Mouse (Mus musculus) midbrain, embryonic 13.5 days (tissue): ENCODE data around the gene Gga3. TPM values are rescaled to one million over a fixed set of nuclear protein-coding genes. Genes with fewer than 3 reads are reported as not detected.

Source experiments
- ATAC-seq: fragments of 200-750 bp; cut with Nextera tagmentation; 2 replicates; pipeline ENCODE4 v1.8.0; 2017; ENCODE audit warnings: mild to moderate bottlenecking, moderate TSS enrichment, moderate library complexity
- H3K27ac ChIP-seq: fragments of 300-500 bp; sonication (generic); 2 replicates; pipeline ENCODE4 v1.5.1; 2015; ENCODE audit warnings: inconsistent platforms, mild to moderate bottlenecking, moderate library complexity
- H3K27me3 ChIP-seq: fragments of 300-500 bp; sonication (generic); 2 replicates; pipeline ENCODE4 v1.6.1; 2015; ENCODE audit warnings: mild to moderate bottlenecking, inconsistent platforms
- H3K36me3 ChIP-seq: fragments of 300-500 bp; sonication (generic); 2 replicates; pipeline ENCODE4 v1.6.1; 2015; ENCODE audit warnings: mild to moderate bottlenecking, inconsistent platforms
- H3K4me1 ChIP-seq: fragments of 300-500 bp; sonication (generic); replicated peaks from 2 replicates; pipeline ENCODE4 v1.6.1; 2015; ENCODE audit warnings: inconsistent platforms
- H3K4me2 ChIP-seq: fragments of 300-500 bp; sonication (generic); replicated peaks from 2 replicates; pipeline ENCODE4 v1.6.1; 2015; ENCODE audit warnings: moderate library complexity, mild to moderate bottlenecking, inconsistent platforms
- H3K4me3 ChIP-seq: fragments of 300-500 bp; sonication (generic); replicated peaks from 2 replicates; pipeline ENCODE4 v1.5.1; 2015; ENCODE audit warnings: mild to moderate bottlenecking, inconsistent platforms
- H3K9ac ChIP-seq: fragments of 300-500 bp; sonication (generic); replicated peaks from 2 replicates; pipeline ENCODE4 v1.6.1; 2015; ENCODE audit warnings: mild to moderate bottlenecking, inconsistent platforms
- H3K9me3 ChIP-seq: fragments of 300-500 bp; sonication (generic); 2 replicates; pipeline ENCODE4 v1.6.1; 2016; ENCODE audit warnings: mild to moderate bottlenecking, inconsistent platforms
- WGBS: fragments of 180-500 bp; shearing (Covaris S2); methylation state at CpG from one replicate; pipeline ENCODE4 v1.1.7; 2015; 5-methylcytosine and 5-hydroxymethylcytosine counted together
- polyA plus RNA-seq: library from polyadenylated mRNA; unstranded; fragments of >200 nt; fragmentation: Nextera tagmentation; extraction: Ambion mirVana; gene quantifications from 2 replicates; pipeline ENCODE4 v1.2.1, GENCODE M21; 2015

Gene Gga3
- polyA plus RNA-seq, 1 experiment from 2014 or later, result 38.1 TPM

GRCm38 (mm10) chr11:115616371-115616770 lies 12.5 kb upstream of the Gga3 start:
- Histone ChIP-seq H3K36me3 (peaks cover 48% of the 10 kb centered on the region), H3K27ac (no peak overlapping the region), H3K27me3 (peaks cover 18% of the 10 kb centered on the region)

GRCm38 (mm10) chr11:115615875-115616274 lies 12.0 kb upstream of the Gga3 start:
- 93% methylated on average over 6 of the region's 6 CpGs for WGBS
- Histone ChIP-seq H3K27me3 (peaks cover 21% of the 10 kb centered on the region), H3K36me3 (peaks cover 44% of the 10 kb centered on the region), H3K4me3 (no peak overlapping the region), H3K9ac (0 out of 2 replicates have a peak overlapping the region, but pooled peaks have one; percentile 11), H3K4me2 (no peak overlapping the region), H3K4me1 (peaks cover 19% of the 10 kb centered on the region), H3K9me3 (no peaks in the 10 kb centered on the region), H3K27ac (no peak overlapping the region)
- no peak for ATAC-seq

More at GRCm38 (mm10) chr11:115616371-115616770, 12.5 kb upstream of the Gga3 start:
- Histone ChIP-seq H3K4me3 (no peak overlapping the region), H3K9me3 (no peaks in the 10 kb centered on the region), H3K4me1 (peaks cover 19% of the 10 kb centered on the region), H3K4me2 (no peak overlapping the region), H3K9ac (no peak overlapping the region)
- no peak for ATAC-seq
- WGBS, result 95% methylated on average over 7 of the region's 7 CpGs

- H3K27ac ChIP-seq, result no peak overlapping the region
- no peak overlapping the region for H3K4me2 ChIP-seq
- H3K9me3 ChIP-seq, result no peaks in the 10 kb centered on the region
- H3K4me1 ChIP-seq, result peaks cover 19% of the 10 kb centered on the region
- peaks cover 21% of the 10 kb centered on the region for H3K27me3 ChIP-seq
- no peak for ATAC-seq
- 87% methylated on average over 15 of the region's 15 CpGs for WGBS
- H3K9ac ChIP-seq, result 0 out of 2 replicates have a peak overlapping the region, but pooled peaks have one; percentile 11
- H3K4me3 ChIP-seq, result no peak overlapping the region
- H3K36me3 ChIP-seq, result peaks cover 38% of the 10 kb centered on the region
Measured at GRCm38 (mm10) chr11:115615108-115615825, 11.4 kb upstream of the Gga3 start.

GRCm38 (mm10) chr11:115614346-115615107 lies 10.7 kb upstream of the Gga3 start:
- ATAC-seq, result no peak
- Histone ChIP-seq H3K4me3 (no peak overlapping the region), H3K9ac (0 out of 2 replicates have a peak overlapping the region, but pooled peaks have one; percentile 20), H3K4me2 (no peak overlapping the region), H3K27ac (no peak overlapping the region), H3K27me3 (peaks cover 21% of the 10 kb centered on the region), H3K9me3 (no peaks in the 10 kb centered on the region), H3K4me1 (peaks cover 19% of the 10 kb centered on the region), H3K36me3 (peaks cover 31% of the 10 kb centered on the region)
- 82% methylated on average over 10 of the region's 10 CpGs for WGBS

- ATAC-seq, result no peak
- WGBS, result under 1% methylated on average over 16 of the region's 16 CpGs
Measured at GRCm38 (mm10) chr11:115613138-115613945, 9.5 kb upstream of the Gga3 start.

GRCm38 (mm10) chr11:115612410-115613137 lies 8.7 kb upstream of the Gga3 start, which contains the start of gene Mif4gd:
TSS of gene Mif4gd (minus strand) at chr11:115612969.
- H3K4me3 ChIP-seq, result peak within 1 kb of the TSS; percentile 58
- under 1% methylated on average over 70 of the region's 80 CpGs for WGBS
- H3K36me3 ChIP-seq, result peaks cover 46% of the 10 kb centered on the region
- peak within 1 kb of the TSS; percentile 86 for H3K4me2 ChIP-seq
- peaks cover 19% of the 10 kb centered on the region for H3K4me1 ChIP-seq
- H3K27ac ChIP-seq, result peak within 1 kb of the TSS; percentile 79
- peaks cover 21% of the 10 kb centered on the region for H3K27me3 ChIP-seq
- H3K9me3 ChIP-seq, result no peaks in the 10 kb centered on the region
- peak; percentile 88 for ATAC-seq
- H3K9ac ChIP-seq, result peak within 1 kb of the TSS; percentile 78

More at GRCm38 (mm10) chr11:115613138-115613945, 9.5 kb upstream of the Gga3 start:
- Histone ChIP-seq H3K27me3 (peaks cover 21% of the 10 kb centered on the region), H3K27ac (peak overlapping the region; percentile 79; the same call in 1 of the 2 replicates), H3K4me2 (peak overlapping the region; percentile 86), H3K9me3 (no peaks in the 10 kb centered on the region), H3K4me1 (peaks cover 19% of the 10 kb centered on the region), H3K4me3 (peak overlapping the region; percentile 58), H3K36me3 (peaks cover 43% of the 10 kb centered on the region), H3K9ac (peak overlapping the region; percentile 78)

GRCm38 (mm10) chr11:115612059-115612409 lies 8.2 kb upstream of the Gga3 start:
- no peaks in the 10 kb centered on the region for H3K9me3 ChIP-seq
- peak overlapping the region; percentile 52 for H3K27ac ChIP-seq
- no peak for ATAC-seq
- H3K27me3 ChIP-seq, result peaks cover 21% of the 10 kb centered on the region
- H3K36me3 ChIP-seq, result peaks cover 46% of the 10 kb centered on the region
- peak overlapping the region; percentile 86 for H3K4me2 ChIP-seq
- 3% methylated on average over 13 of the region's 13 CpGs for WGBS
- peak overlapping the region; percentile 78 for H3K9ac ChIP-seq
- H3K4me1 ChIP-seq, result peaks cover 19% of the 10 kb centered on the region
- H3K4me3 ChIP-seq, result peak overlapping the region; percentile 58

DNA sequence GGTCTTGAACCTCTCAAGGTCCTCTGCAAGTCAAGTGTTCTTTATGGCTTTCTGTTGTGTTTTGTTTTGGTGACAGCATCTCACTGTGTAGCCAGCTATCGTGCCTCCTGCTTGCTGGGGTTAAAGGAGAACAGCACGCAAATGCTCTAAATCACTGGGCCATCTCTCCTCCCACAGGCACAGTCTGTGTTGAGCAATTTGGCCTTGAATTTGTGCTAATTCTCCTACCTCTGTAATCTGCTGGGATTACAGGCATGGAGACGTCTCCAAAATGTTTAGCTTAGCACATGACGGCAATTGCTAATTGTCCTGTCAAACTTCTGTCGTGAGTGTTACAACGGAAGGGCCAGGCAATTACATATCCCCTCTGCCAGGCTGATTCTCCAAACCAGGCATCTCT lies 7.3 kb upstream of the Gga3 start:
- H3K4me2 ChIP-seq, result no peak overlapping the region
- peaks cover 21% of the 10 kb centered on the region for H3K27me3 ChIP-seq
- peaks cover 53% of the 10 kb centered on the region for H3K36me3 ChIP-seq
- H3K4me1 ChIP-seq, result peaks cover 19% of the 10 kb centered on the region
- no peaks in the 10 kb centered on the region for H3K9me3 ChIP-seq
- no peak for ATAC-seq
- WGBS, result 71% methylated on average over 6 of the region's 6 CpGs
- H3K4me3 ChIP-seq, result no peak overlapping the region
- H3K9ac ChIP-seq, result no peak overlapping the region
- no peak overlapping the region for H3K27ac ChIP-seq

DNA sequence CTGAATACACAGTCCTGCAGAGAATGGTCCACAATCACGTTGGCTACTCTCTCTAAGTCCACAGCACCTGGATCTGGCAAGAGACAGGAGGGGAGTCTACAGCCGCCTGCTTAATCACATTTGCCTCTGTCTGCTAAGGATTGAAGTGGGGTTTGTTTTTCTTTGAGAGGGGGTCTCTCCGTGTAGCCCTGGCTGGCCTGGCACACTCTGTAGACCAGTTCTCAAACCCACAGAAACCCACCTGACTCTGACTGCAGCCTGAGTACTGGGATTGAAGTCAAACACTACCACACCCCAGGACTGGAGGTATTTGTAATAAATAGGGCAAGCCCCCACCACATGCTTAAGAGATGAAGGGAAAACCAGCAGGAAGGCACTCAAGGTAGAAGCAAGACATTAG lies 5.7 kb upstream of the Gga3 start:
- Histone ChIP-seq H3K9me3 (no peaks in the 10 kb centered on the region), H3K4me2 (no peak overlapping the region), H3K9ac (no peak overlapping the region), H3K4me3 (no peak overlapping the region), H3K27me3 (peaks cover 17% of the 10 kb centered on the region), H3K27ac (no peak overlapping the region), H3K36me3 (peaks cover 45% of the 10 kb centered on the region), H3K4me1 (peaks cover 30% of the 10 kb centered on the region)
- ATAC-seq, result no peak
- 78% methylated on average over 3 of the region's 3 CpGs for WGBS

GRCm38 (mm10) chr11:115608421-115609399 lies 4.9 kb upstream of the Gga3 start:
- Histone ChIP-seq H3K9me3 (no peaks in the 10 kb centered on the region), H3K9ac (no peak overlapping the region), H3K4me2 (no peak overlapping the region), H3K4me1 (peaks cover 31% of the 10 kb centered on the region), H3K27me3 (peaks cover 9% of the 10 kb centered on the region), H3K4me3 (no peak overlapping the region), H3K36me3 (peaks cover 41% of the 10 kb centered on the region), H3K27ac (no peak overlapping the region)
- WGBS, result 81% methylated on average over 23 of the region's 23 CpGs
- no peak for ATAC-seq
